Mouse (Mus musculus) MEL (cell line): ENCODE data around the gene Itm2c.

ENCODE experiments used
- GABPA ChIP-seq: IDR thresholded peaks from 2 replicates; pipeline ENCODE4 v1.6.1; 2012; ENCODE audit warnings: low read depth, mild to moderate bottlenecking, inconsistent platforms, low read length, improper control_type of control experiment, moderate library complexity
- POLR2A ChIP-seq, 2 experiments: IDR thresholded peaks; 2 replicates each; pipeline ENCODE4 v1.6.1; 2011 to 2012; ENCODE audit warnings: low read length in 2 of 2, mild to moderate bottlenecking in 2 of 2, control low read depth in 1 of 2, improper control_type of control experiment in 1 of 2, low read depth in 1 of 2, moderate library complexity in 1 of 2; ENCODE audit not compliant: control insufficient read depth in 1 of 2, insufficient read depth in 1 of 2, poor library complexity in 1 of 2
- UBTF ChIP-seq: IDR thresholded peaks from 2 replicates; pipeline ENCODE4 v1.6.1; 2012; ENCODE audit warnings: low read depth, mild to moderate bottlenecking, inconsistent platforms, low read length, improper control_type of control experiment, moderate library complexity, borderline replicate concordance; ENCODE audit not compliant: insufficient read depth

DNA sequence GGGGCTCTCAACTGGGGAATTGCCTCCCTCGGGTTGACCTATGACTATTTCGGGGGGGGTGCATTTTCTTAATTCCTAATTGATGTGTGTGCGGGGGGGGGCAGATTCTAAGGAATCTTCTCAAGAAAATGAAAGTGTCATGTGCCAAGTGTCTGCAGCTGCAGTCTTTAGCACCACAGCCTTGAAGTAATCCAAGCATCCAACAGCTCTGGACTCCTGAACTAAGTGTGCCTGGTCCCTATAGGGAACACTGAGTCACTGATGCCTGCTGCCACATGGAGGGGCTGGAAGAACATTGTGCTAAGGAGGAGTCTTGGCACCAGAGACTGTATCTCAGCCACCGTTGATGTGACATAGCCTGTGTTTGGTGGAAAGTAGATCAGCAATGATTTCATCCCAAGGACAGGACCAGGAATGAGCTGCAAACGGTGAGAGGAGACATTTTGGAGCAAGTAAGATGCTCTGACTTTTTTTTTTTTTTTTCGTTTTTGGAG is 36.8 kb upstream of the Itm2c start:
- TF ChIP-seq UBTF, result no peak
- TF ChIP-seq GABPA, result no peak
- TF ChIP-seq POLR2A (IDR thresholded peaks at IDR 0.05; ENCODE audit: control insufficient read depth in 1 of 2, insufficient read depth in 1 of 2, low read depth in 1 of 2, low read length in 2 of 2, poor library complexity in 1 of 2), result no peak
